Mouse (Mus musculus): ENCODE measurements around the gene Mybpc2.

Gene Mybpc2

GRCm38 (mm10) chr7:44484841-44485571, 39.5 kb downstream of the Mybpc2 start:
- peak; percentile 68 for DNase-seq (ENCODE audit: low spot score)

- no peak for DNase-seq (ENCODE audit: low spot score)
Observed at GRCm38 (mm10) chr7:44484109-44484508, 40.3 kb downstream of the Mybpc2 start.

- DNase-seq (ENCODE audit: low spot score): no peak
Observed at GRCm38 (mm10) chr7:44482836-44483435, 41.5 kb downstream of the Mybpc2 start.

GRCm38 (mm10) chr7:44475046-44475614, 49.3 kb downstream of the Mybpc2 start:
- no peak for DNase-seq (ENCODE audit: low spot score)

GRCm38 (mm10) chr7:44474419-44474818, 50.0 kb downstream of the Mybpc2 start:
- DNase-seq (ENCODE audit: low spot score): no peak

- DNase-seq (ENCODE audit: low spot score): peak; percentile 23
Observed at GRCm38 (mm10) chr7:44472961-44473646, 51.4 kb downstream of the Mybpc2 start.

GRCm38 (mm10) chr7:44472558-44472885, 51.9 kb downstream of the Mybpc2 start:
- DNase-seq (ENCODE audit: low spot score): no peak

GRCm38 (mm10) chr7:44471880-44472557, 52.4 kb downstream of the Mybpc2 start:
- DNase-seq (ENCODE audit: low spot score): no peak

GRCm38 (mm10) chr7:44470696-44471612, 53.5 kb downstream of the Mybpc2 start:
- no peak for DNase-seq (ENCODE audit: low spot score)

- no peak for DNase-seq (ENCODE audit: low spot score)
Observed at GRCm38 (mm10) chr7:44469677-44470675, 54.5 kb downstream of the Mybpc2 start.

GRCm38 (mm10) chr7:44468644-44469285, 55.7 kb downstream of the Mybpc2 start:
- no peak for DNase-seq (ENCODE audit: low spot score)

- DNase-seq (ENCODE audit: low spot score): peak; percentile 98
Observed at GRCm38 (mm10) chr7:44467811-44468411, 56.5 kb downstream of the Mybpc2 start, which contains the start of gene Josd2. TSS of gene Josd2 (plus strand) at chr7:44467980.

- no peak for DNase-seq (ENCODE audit: low spot score)
Observed at GRCm38 (mm10) chr7:44466888-44467311, 57.6 kb downstream of the Mybpc2 start.

- DNase-seq (ENCODE audit: low spot score): no peak
Observed at GRCm38 (mm10) chr7:44466006-44466887, 58.2 kb downstream of the Mybpc2 start.

GRCm38 (mm10) chr7:44465111-44465510, 59.3 kb downstream of the Mybpc2 start, which contains the start of gene Aspdh:
TSS of gene Aspdh (plus strand) at chr7:44465391.
- no peak for DNase-seq (ENCODE audit: low spot score)

- DNase-seq (ENCODE audit: low spot score): no peak
Observed at GRCm38 (mm10) chr7:44464511-44464910, 59.9 kb downstream of the Mybpc2 start.

GRCm38 (mm10) chr7:44463556-44464225, 60.8 kb downstream of the Mybpc2 start:
- DNase-seq (ENCODE audit: low spot score): no peak

Measured in lung, postnatal 25 days (tissue).